Mouse (Mus musculus) CH12.LX (cell line): Measurements from ENCODE around the gene Kpnb1. TPM values are rescaled to one million over a fixed set of nuclear protein-coding genes. Genes with fewer than 3 reads are reported as not detected.

Experiments used
- DNase-seq: peaks from one replicate; pipeline ENCODE4 v3.0.0-alpha.2; 2013; ENCODE audit errors: extremely low read depth
- H3K27ac ChIP-seq: 2 replicates; pipeline ENCODE4 v1.5.1; 2012; ENCODE audit warnings: low read depth, mild to moderate bottlenecking, control low read depth, moderate library complexity; ENCODE audit not compliant: insufficient read depth
- H3K27me3 ChIP-seq: replicated peaks from 2 replicates; pipeline ENCODE3; 2012; ENCODE audit warnings: inconsistent platforms
- H3K36me3 ChIP-seq, 2 experiments: replicated peaks in 1 of 2; 2 replicates each; pipeline versions ENCODE3 to v1.6.1; 2012; ENCODE audit warnings: inconsistent platforms in 1 of 2, low read length in 1 of 2, mild to moderate bottlenecking in 1 of 2, mixed read lengths in 1 of 2, moderate library complexity in 1 of 2; ENCODE audit not compliant: control insufficient read depth in 1 of 2, insufficient read depth in 1 of 2
- H3K4me1 ChIP-seq, 2 experiments: 2 replicates each; pipeline ENCODE4 v1.6.1; 2012; ENCODE audit warnings: inconsistent platforms in 1 of 2, moderate library complexity in 1 of 2; ENCODE audit not compliant: insufficient read depth in 2 of 2, control insufficient read depth in 1 of 2
- H3K4me2 ChIP-seq: 2 replicates; pipeline ENCODE4 v1.6.1; 2012; ENCODE audit warnings: low read depth, mild to moderate bottlenecking, control low read depth; ENCODE audit not compliant: poor library complexity, insufficient read depth, severe bottlenecking
- H3K4me3 ChIP-seq, 3 experiments: fragments of 150-350 bp in 1 of 3; sonication (generic) in 1 of 3; replicated peaks in 1 of 3; 2 replicates each; pipeline versions ENCODE3 to v1.5.1; 2011 to 2012; ENCODE audit warnings: low read depth in 2 of 3, low read length in 2 of 3, mild to moderate bottlenecking in 2 of 3, moderate library complexity in 2 of 3, control low read depth in 1 of 3, improper control_type of control experiment in 1 of 3, inconsistent platforms in 1 of 3, mixed read lengths in 1 of 3; ENCODE audit not compliant: poor library complexity in 1 of 3
- H3K79me2 ChIP-seq: replicated peaks from 2 replicates; pipeline ENCODE4 v1.6.1; 2012; ENCODE audit warnings: mild to moderate bottlenecking, moderate library complexity; ENCODE audit not compliant: control insufficient read depth, poor library complexity, insufficient read depth, severe bottlenecking; ENCODE audit errors: extremely low read depth
- H3K9ac ChIP-seq: 2 replicates; pipeline ENCODE4 v1.6.1; 2012; ENCODE audit warnings: low read depth, mild to moderate bottlenecking, control low read depth, moderate library complexity; ENCODE audit not compliant: insufficient read depth
- H3K9me3 ChIP-seq: replicated peaks from 2 replicates; pipeline ENCODE3; 2012; ENCODE audit warnings: low read length, inconsistent platforms, mixed read lengths
- CHD1 ChIP-seq: IDR thresholded peaks from 2 replicates; pipeline ENCODE4 v1.6.1; 2012; ENCODE audit warnings: low read depth, low read length, improper control_type of control experiment, inconsistent platforms
- CHD2 ChIP-seq: IDR thresholded peaks from 2 replicates; pipeline ENCODE4 v1.6.1; 2011; ENCODE audit warnings: low read length, improper control_type of control experiment
- E2F4 ChIP-seq: IDR thresholded peaks from 2 replicates; pipeline ENCODE4 v1.6.1; 2011; ENCODE audit warnings: low read depth, low read length, improper control_type of control experiment; ENCODE audit not compliant: insufficient replicate concordance
- EP300 ChIP-seq: IDR thresholded peaks from 2 replicates; pipeline ENCODE4 v1.6.1; 2011; ENCODE audit warnings: low read length, improper control_type of control experiment
- ETS1 ChIP-seq: conservative IDR thresholded peaks from 2 replicates; pipeline ENCODE4 v1.6.1; 2012; ENCODE audit warnings: low read depth, mild to moderate bottlenecking, inconsistent platforms, low read length, improper control_type of control experiment, moderate library complexity
- GABPA ChIP-seq: IDR thresholded peaks from 2 replicates; pipeline ENCODE4 v1.6.1; 2012; ENCODE audit warnings: low read depth, low read length, improper control_type of control experiment, inconsistent platforms; ENCODE audit not compliant: insufficient replicate concordance
- HCFC1 ChIP-seq: IDR thresholded peaks from 2 replicates; pipeline ENCODE4 v1.6.1; 2012; ENCODE audit warnings: low read depth, mild to moderate bottlenecking, inconsistent platforms, low read length, improper control_type of control experiment
- IRF4 ChIP-seq: IDR thresholded peaks from 2 replicates; pipeline ENCODE4 v1.6.1; 2014; ENCODE audit warnings: low read depth, mild to moderate bottlenecking, inconsistent platforms, low read length, improper control_type of control experiment
- MAX ChIP-seq: IDR thresholded peaks from 2 replicates; pipeline ENCODE4 v1.6.1; 2011; ENCODE audit warnings: low read length, improper control_type of control experiment
- NRF1 ChIP-seq: IDR thresholded peaks from 2 replicates; pipeline ENCODE4 v1.6.1; 2014; ENCODE audit warnings: low read depth, mild to moderate bottlenecking, inconsistent platforms, low read length, improper control_type of control experiment, moderate library complexity
- PAX5 ChIP-seq: IDR thresholded peaks from 2 replicates; pipeline ENCODE4 v1.6.1; 2012; ENCODE audit warnings: low read length, inconsistent platforms, mixed read lengths
- RAD21 ChIP-seq: IDR thresholded peaks from 2 replicates; pipeline ENCODE4 v1.6.1; 2011; ENCODE audit warnings: low read depth, mild to moderate bottlenecking, low read length, improper control_type of control experiment, moderate library complexity
- RCOR1 ChIP-seq: conservative IDR thresholded peaks from 2 replicates; pipeline ENCODE4 v1.6.1; 2012; ENCODE audit warnings: low read depth, mild to moderate bottlenecking, inconsistent platforms, low read length, improper control_type of control experiment
- SIN3A ChIP-seq: IDR thresholded peaks from 2 replicates; pipeline ENCODE4 v1.6.1; 2012; ENCODE audit warnings: low read length, improper control_type of control experiment, inconsistent platforms
- SMC3 ChIP-seq: IDR thresholded peaks from 2 replicates; pipeline ENCODE4 v1.6.1; 2011; ENCODE audit warnings: low read depth, low read length, improper control_type of control experiment
- UBTF ChIP-seq: IDR thresholded peaks from 2 replicates; pipeline ENCODE4 v1.6.1; 2012; ENCODE audit warnings: low read depth, mild to moderate bottlenecking, inconsistent platforms, low read length, improper control_type of control experiment, moderate library complexity
- USF2 ChIP-seq: conservative IDR thresholded peaks from 2 replicates; pipeline ENCODE4 v1.6.1; 2011; ENCODE audit warnings: low read depth, low read length, improper control_type of control experiment
- dilution Hi-C: fragments of 300-500 bp; cut with MboI; formaldehyde crosslinking; loops from 2 replicates; pipeline ENCODE4 v1.14.3; 2020; ENCODE audit warnings: low sequenced_read_pairs; ENCODE audit not compliant: extremely low pct_unique_long_range_greater_than_20kb, extremely low pct_ligation_motif_present
- in situ Hi-C: fragments of 300-500 bp; cut with MboI; formaldehyde crosslinking; loops from 3 replicates; pipeline ENCODE4 v1.14.3; 2019; ENCODE audit warnings: low sequenced_read_pairs, low pct_ligation_motif_present, low pct_unique_long_range_greater_than_20kb, mixed read lengths
- polyA plus RNA-seq: library from polyadenylated mRNA; unstranded; fragments of >175 nt; gene quantifications from 2 replicates; pipeline ENCODE4 v1.2.1, GENCODE M21; 2012; ENCODE audit warnings: low read depth; ENCODE audit not compliant: insufficient read length
- total RNA-seq, 2 experiments: library from RNA; depleted of rRNA; stranded (reverse); fragments of 300-350 nt in 1 of 2; fragments of >200 nt in 1 of 2; gene quantifications; 2 replicates each; pipeline ENCODE4 v1.2.3; 2012 to 2014

The Kpnb1 gene
- total and polyA plus RNA-seq, 3 experiments = 194 to 411 (median 234) TPM

- TF ChIP-seq USF2 (no peak), HCFC1 (no peak), NRF1 (peak; percentile 38; the same call in 1 of the 2 replicates), MAX (no peak; the same call in 1 of the 2 replicates)
- TF ChIP-seq, all 38 proteins: peak for 3
These were observed 37.0 kb downstream of the Kpnb1 start (continued) for GRCm38 (mm10) chr11:97150411-97151330.

GRCm38 (mm10) chr11:97149995-97150410 is 37.7 kb downstream of the Kpnb1 start:
- TF ChIP-seq EP300 = no peak
- TF ChIP-seq SIN3A = no peak
- TF ChIP-seq NRF1 = no peak
- no peak for TF ChIP-seq RCOR1
- TF ChIP-seq PAX5 = no peak
- no peak for TF ChIP-seq CHD1
- TF ChIP-seq MAX = no peak
- no peak for TF ChIP-seq IRF4
- TF ChIP-seq UBTF = no peak
- TF ChIP-seq CHD2 = no peak
- TF ChIP-seq RAD21 = no peak
- H3K9ac ChIP-seq = no peak overlapping the region
- peaks cover 17 to 40% of the 10 kb centered on the region in 2 experiments for H3K4me1 ChIP-seq
- peaks cover 31% of the 10 kb centered on the region for H3K27me3 ChIP-seq
- H3K27ac ChIP-seq = no peak overlapping the region
- no peak overlapping the region for H3K4me3 ChIP-seq
- no peak for DNase-seq
- peaks cover under 1% of the 10 kb centered on the region for H3K9me3 ChIP-seq
- dilution Hi-C loops = no loop called here
- H3K79me2 ChIP-seq = no peaks in the 10 kb centered on the region
- no peak overlapping the region for H3K4me2 ChIP-seq
- peaks cover 3 to 19% of the 10 kb centered on the region in 2 experiments for H3K36me3 ChIP-seq
- in situ Hi-C loops = loop anchor here (5.0 to 10.0 kb wide), 2 partner anchors 38 to 55 kb away; no protein-coding TSS in a partner anchor

GRCm38 (mm10) chr11:97149026-97149425 is 38.7 kb downstream of the Kpnb1 start:
- Histone ChIP-seq H3K4me2 (no peak overlapping the region), H3K4me1 (peaks cover 23 to 50% of the 10 kb centered on the region in 2 experiments), H3K9ac (no peak overlapping the region), H3K79me2 (no peaks in the 10 kb centered on the region), H3K4me3 (no peak overlapping the region), H3K36me3 (peaks cover 0 to 10% of the 10 kb centered on the region in 2 experiments), H3K9me3 (no peaks in the 10 kb centered on the region), H3K27ac (no peak overlapping the region), H3K27me3 (peaks cover 31% of the 10 kb centered on the region)
- DNase-seq = no peak
- in situ Hi-C loops = loop anchor here (5.0 to 10.0 kb wide), 2 partner anchors 37 to 54 kb away; no protein-coding TSS in a partner anchor
- dilution Hi-C loops = no loop called here
- TF ChIP-seq SIN3A (no peak), SMC3 (no peak), NRF1 (no peak), ETS1 (no peak), HCFC1 (no peak), GABPA (no peak), RCOR1 (no peak), E2F4 (no peak)
